Mouse (Mus musculus) A20 (cell line): ENCODE data around the gene Dynlt1a.
"Not testable (repeated sequence)": the region's sequence is repeated elsewhere in the genome, so short reads cannot be mapped to it uniquely, and the experiment has no call there.

Experiments
- DNase-seq: peaks from one replicate; pipeline ENCODE4 v3.0.0-alpha.2; 2011; ENCODE audit warnings: low read depth, low spot score

Gene Dynlt1a

GRCm38 (mm10) chr17:6289045-6289444 is 28.3 kb downstream of the Dynlt1a start:
- DNase-seq = not testable (repeated sequence)

- DNase-seq = not testable (repeated sequence)
Measured at GRCm38 (mm10) chr17:6286169-6286568, 31.1 kb downstream of the Dynlt1a start.

- DNase-seq = not testable (repeated sequence)
Measured at GRCm38 (mm10) chr17:6283137-6283536, 34.2 kb downstream of the Dynlt1a start.

GRCm38 (mm10) chr17:6280513-6280912 is 36.8 kb downstream of the Dynlt1a start:
- DNase-seq = not testable (repeated sequence)

- DNase-seq = not testable (repeated sequence)
Measured at GRCm38 (mm10) chr17:6279772-6280171, 37.5 kb downstream of the Dynlt1a start.

- DNase-seq = not testable (repeated sequence)
Measured at GRCm38 (mm10) chr17:6279205-6279604, 38.1 kb downstream of the Dynlt1a start.

GRCm38 (mm10) chr17:6274693-6275092 is 42.6 kb downstream of the Dynlt1a start:
- DNase-seq = not testable (repeated sequence)

- DNase-seq = not testable (repeated sequence)
Measured at GRCm38 (mm10) chr17:6271970-6272369, 45.3 kb downstream of the Dynlt1a start.

GRCm38 (mm10) chr17:6270840-6271239 is 46.5 kb downstream of the Dynlt1a start:
- not testable (repeated sequence) for DNase-seq

- not testable (repeated sequence) for DNase-seq
Measured at GRCm38 (mm10) chr17:6269876-6270831, 47.1 kb downstream of the Dynlt1a start.

- DNase-seq = not testable (repeated sequence)
Measured at GRCm38 (mm10) chr17:6257070-6257456, 60.2 kb downstream of the Dynlt1a start.

GRCm38 (mm10) chr17:6256400-6257069 is 60.8 kb downstream of the Dynlt1a start, which contains the start of gene Tmem181a:
TSS of gene Tmem181a (plus strand) at chr17:6256860.
- DNase-seq = not testable (repeated sequence)
